Mouse (Mus musculus) small intestine, adult 2 months (tissue): ENCODE measurements around the gene Edn3. TPM values are rescaled to one million over a fixed set of nuclear protein-coding genes. Genes with fewer than 3 reads are reported as not detected.
A peak's percentile ranks its signal among the peaks of the same experiment; 100 is the strongest.

Experiments used
- H3K27ac ChIP-seq: fragments of 200-500 bp; 2 replicates; pipeline ENCODE4 v1.5.1; 2012; ENCODE audit warnings: low read depth, low read length, control low read depth, inconsistent platforms; ENCODE audit not compliant: insufficient read depth
- H3K27me3 ChIP-seq: fragments of 200-500 bp; 2 replicates; pipeline ENCODE4 v1.6.1; 2012; ENCODE audit warnings: mild to moderate bottlenecking, moderate library complexity, low read length, inconsistent platforms; ENCODE audit not compliant: control insufficient read depth, insufficient read depth
- H3K36me3 ChIP-seq: fragments of 200-500 bp; 2 replicates; pipeline ENCODE4 v1.6.1; 2012; ENCODE audit warnings: mild to moderate bottlenecking, low read length, control low read depth, inconsistent platforms; ENCODE audit not compliant: control insufficient read depth, insufficient read depth
- H3K4me1 ChIP-seq: fragments of 200-500 bp; 2 replicates; pipeline ENCODE4 v1.6.1; 2012; ENCODE audit warnings: low read length, inconsistent platforms, mixed read lengths; ENCODE audit not compliant: control insufficient read depth, insufficient read depth, insufficient read length
- H3K4me3 ChIP-seq: fragments of 200-500 bp; 2 replicates; pipeline ENCODE4 v1.5.1; 2012; ENCODE audit warnings: low read depth, mild to moderate bottlenecking, control low read depth, inconsistent platforms, low read length, moderate library complexity
- CTCF ChIP-seq: fragments of 200-500 bp; IDR thresholded peaks from 2 replicates; pipeline ENCODE4 v1.5.1; 2012; ENCODE audit warnings: low read depth, mild to moderate bottlenecking, control low read depth, inconsistent platforms, low read length, moderate library complexity, mixed read lengths; ENCODE audit not compliant: insufficient replicate concordance, insufficient read length; ENCODE audit errors: extremely low read depth
- POLR2A ChIP-seq: fragments of 200-500 bp; IDR thresholded peaks from 2 replicates; pipeline ENCODE4 v1.6.1; 2012; ENCODE audit warnings: low read depth, mild to moderate bottlenecking, control low read depth, inconsistent platforms, low read length, moderate library complexity
- WGBS: fragments of 180-500 bp; shearing (Covaris S2); methylation state at CpG from one replicate; pipeline ENCODE4 v1.1.7; 2018; 5-methylcytosine and 5-hydroxymethylcytosine counted together
- polyA plus RNA-seq: library from polyadenylated mRNA; depleted of rRNA; stranded (reverse); fragments of >200 nt; gene quantifications from 2 replicates; pipeline ENCODE4 v1.2.3, GENCODE M21; 2012

Edn3 gene
- polyA plus RNA-seq, 1 experiment, result 18.6 TPM

- no peaks in the 10 kb centered on the region for H3K27me3 ChIP-seq
- peaks cover 27% of the 10 kb centered on the region; the same call in 1 of the 2 replicates for H3K4me1 ChIP-seq
- no peak overlapping the region for H3K4me3 ChIP-seq
- TF ChIP-seq POLR2A (no peak), CTCF (no peak)
- no peak overlapping the region for H3K27ac ChIP-seq
- no peaks in the 10 kb centered on the region for H3K36me3 ChIP-seq
- WGBS, result 79% methylated on average over 7 of the region's 7 CpGs
Measured at GRCm38 (mm10) chr2:174768891-174769528, 8.6 kb downstream of the Edn3 start.

- TF ChIP-seq CTCF (no peak), POLR2A (no peak)
- no peaks in the 10 kb centered on the region for H3K36me3 ChIP-seq
- 55% methylated on average over 10 of the region's 10 CpGs for WGBS
Measured at GRCm38 (mm10) chr2:174774177-174775111, 14.0 kb downstream of the Edn3 start.

GRCm38 (mm10) chr2:174782016-174782415 is 21.6 kb downstream of the Edn3 start:
- Histone ChIP-seq H3K4me3 (no peak overlapping the region), H3K4me1 (no peaks in the 10 kb centered on the region), H3K27me3 (no peaks in the 10 kb centered on the region), H3K36me3 (no peaks in the 10 kb centered on the region), H3K27ac (no peak overlapping the region)
- WGBS, result 82% methylated on average over 4 of the region's 4 CpGs
- TF ChIP-seq CTCF (no peak), POLR2A (no peak)

More at GRCm38 (mm10) chr2:174774177-174775111, 14.0 kb downstream of the Edn3 start:
- H3K4me3 ChIP-seq, result no peak overlapping the region
- H3K27me3 ChIP-seq, result no peaks in the 10 kb centered on the region
- H3K4me1 ChIP-seq, result peaks cover 10% of the 10 kb centered on the region; the same call in 1 of the 2 replicates
- H3K27ac ChIP-seq, result peak overlapping the region; percentile 16; the same call in 1 of the 2 replicates

- Histone ChIP-seq H3K36me3 (no peaks in the 10 kb centered on the region), H3K4me3 (no peak overlapping the region), H3K27me3 (no peaks in the 10 kb centered on the region), H3K4me1 (no peaks in the 10 kb centered on the region), H3K27ac (no peak overlapping the region)
- 66% methylated on average over 5 of the region's 5 CpGs for WGBS
- no peak for TF ChIP-seq POLR2A
- TF ChIP-seq CTCF, result no peak
Measured at GRCm38 (mm10) chr2:174782880-174783279, 22.5 kb downstream of the Edn3 start.

GRCm38 (mm10) chr2:174788830-174789229 is 28.4 kb downstream of the Edn3 start:
- Histone ChIP-seq H3K27me3 (no peaks in the 10 kb centered on the region), H3K27ac (no peak overlapping the region), H3K36me3 (no peaks in the 10 kb centered on the region), H3K4me1 (no peaks in the 10 kb centered on the region), H3K4me3 (no peak overlapping the region)
- TF ChIP-seq POLR2A (no peak), CTCF (no peak)

GRCm38 (mm10) chr2:174792436-174793125 is 32.2 kb downstream of the Edn3 start:
- H3K4me3 ChIP-seq, result no peak overlapping the region
- H3K36me3 ChIP-seq, result no peaks in the 10 kb centered on the region
- H3K27ac ChIP-seq, result no peak overlapping the region
- TF ChIP-seq CTCF (no peak), POLR2A (no peak)
- H3K4me1 ChIP-seq, result no peaks in the 10 kb centered on the region
- H3K27me3 ChIP-seq, result no peaks in the 10 kb centered on the region
- 67% methylated on average over 8 of the region's 8 CpGs for WGBS
